Mouse (Mus musculus): ENCODE results near the gene Pdss2. TPM values are rescaled to one million over a fixed set of nuclear protein-coding genes. Genes with fewer than 3 reads are reported as not detected.

Gene Pdss2
- polyA plus RNA-seq, 1 experiment from 2014 or later, result 15.1 TPM

DNA sequence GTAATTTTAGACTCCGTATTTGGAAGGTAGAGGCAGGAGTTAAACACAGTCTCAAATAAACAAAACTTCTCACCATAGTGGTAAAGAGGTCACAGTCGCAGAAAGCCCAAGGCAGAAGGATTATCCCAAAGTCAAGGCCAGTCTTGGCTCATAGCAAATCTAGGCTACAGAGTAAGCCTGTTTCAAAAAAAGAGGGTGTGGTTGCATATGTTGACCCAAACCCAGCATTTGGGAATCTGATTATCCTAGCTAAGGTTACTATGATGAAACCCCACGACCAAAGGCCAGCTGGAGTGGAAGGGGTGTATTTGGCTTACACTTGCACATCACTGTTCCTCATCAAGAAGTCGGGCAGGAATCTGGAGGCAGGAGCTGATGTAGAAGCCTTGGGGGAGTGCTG is 267.0 kb downstream of the Pdss2 start:
- no peak overlapping the region for H3K9ac ChIP-seq (ENCODE audit: low read length)
- H3K27ac ChIP-seq (ENCODE audit: low read depth, low read length), result no peak overlapping the region
- H3K4me2 ChIP-seq (ENCODE audit: low read depth, low read length, severe bottlenecking), result no peak overlapping the region
- H3K4me1 ChIP-seq (replicated peaks; ENCODE audit: control insufficient read depth, insufficient read depth, low read length), result peaks cover 5% of the 10 kb centered on the region; the same call in 1 of the 2 replicates
- DNase-seq (ENCODE audit: low spot score) (no peak), ATAC-seq (replicated peaks; ENCODE audit: low FRiP score) (no peak)
- H3K36me3 ChIP-seq (ENCODE audit: control insufficient read depth, insufficient read depth, low read length), result no peaks in the 10 kb centered on the region
- WGBS, result 85% methylated on average over 4 of the region's 4 CpGs
- no peaks in the 10 kb centered on the region for H3K9me3 ChIP-seq (ENCODE audit: control insufficient read depth, low read length)
- H3K27me3 ChIP-seq (ENCODE audit: control insufficient read depth, insufficient read depth, low read length), result no peaks in the 10 kb centered on the region
- no peak overlapping the region for H3K4me3 ChIP-seq (ENCODE audit: low read depth, low read length)

DNA sequence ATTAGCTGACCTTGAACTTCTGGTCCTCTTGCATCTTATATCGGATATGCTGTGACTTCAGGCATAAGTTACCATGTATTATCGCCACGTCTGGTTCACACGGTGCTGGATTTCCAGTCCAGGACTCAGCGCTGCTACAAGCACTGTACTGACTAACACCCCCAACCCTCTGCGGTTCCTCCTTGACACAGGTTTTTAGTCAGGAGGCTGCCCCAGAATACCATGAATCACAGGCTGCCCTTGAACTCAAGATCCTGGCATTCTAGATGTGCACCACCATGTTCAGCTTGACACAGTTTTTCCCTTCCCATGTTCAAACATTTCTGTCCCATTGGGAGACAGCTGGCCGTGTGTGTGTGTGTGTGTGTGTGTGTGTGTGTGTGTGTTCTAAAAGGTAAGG is 267.9 kb downstream of the Pdss2 start:
- Histone ChIP-seq H3K36me3 (ENCODE audit: control insufficient read depth, insufficient read depth, low read length) (no peaks in the 10 kb centered on the region), H3K9me3 (ENCODE audit: control insufficient read depth, low read length) (no peaks in the 10 kb centered on the region), H3K4me1 (replicated peaks; ENCODE audit: control insufficient read depth, insufficient read depth, low read length) (no peaks in the 10 kb centered on the region), H3K4me2 (ENCODE audit: low read depth, low read length, severe bottlenecking) (no peak overlapping the region), H3K27ac (ENCODE audit: low read depth, low read length) (no peak overlapping the region), H3K4me3 (ENCODE audit: low read depth, low read length) (no peak overlapping the region), H3K9ac (ENCODE audit: low read length) (no peak overlapping the region), H3K27me3 (ENCODE audit: control insufficient read depth, insufficient read depth, low read length) (no peaks in the 10 kb centered on the region)
- no peak for ATAC-seq (replicated peaks; ENCODE audit: low FRiP score)
- WGBS, result 92% methylated on average over 7 of the region's 7 CpGs
- DNase-seq (ENCODE audit: low spot score), result no peak

DNA sequence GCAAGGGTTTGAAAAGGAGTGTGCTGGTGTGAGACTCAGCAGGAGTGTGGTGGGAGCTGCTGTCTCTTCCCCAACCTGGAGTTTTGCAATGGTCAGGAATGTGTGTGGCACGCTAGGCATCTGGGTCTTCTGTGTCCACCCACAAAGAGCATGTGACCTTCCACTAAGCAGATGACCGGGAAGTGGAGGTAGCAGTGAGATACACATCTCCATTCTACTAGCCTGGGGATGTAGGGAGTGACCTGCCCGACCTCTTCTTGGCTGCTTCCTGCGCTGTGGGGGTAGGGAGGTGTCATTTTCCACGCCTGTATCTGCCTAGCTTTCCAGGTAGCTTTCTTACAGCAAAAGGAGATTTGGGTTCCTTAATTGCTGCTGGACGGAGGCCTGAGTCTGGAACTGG is 268.3 kb downstream of the Pdss2 start:
- ATAC-seq (replicated peaks; ENCODE audit: low FRiP score) (no peak), DNase-seq (ENCODE audit: low spot score) (no peak)
- no peak overlapping the region for H3K27ac ChIP-seq (ENCODE audit: low read depth, low read length)
- H3K9ac ChIP-seq (ENCODE audit: low read length), result no peak overlapping the region
- H3K4me3 ChIP-seq (ENCODE audit: low read depth, low read length), result no peak overlapping the region
- no peak overlapping the region for H3K4me2 ChIP-seq (ENCODE audit: low read depth, low read length, severe bottlenecking)
- 64% methylated on average over 6 of the region's 6 CpGs for WGBS
- H3K4me1 ChIP-seq (replicated peaks; ENCODE audit: control insufficient read depth, insufficient read depth, low read length), result no peaks in the 10 kb centered on the region
- H3K27me3 ChIP-seq (ENCODE audit: control insufficient read depth, insufficient read depth, low read length), result no peaks in the 10 kb centered on the region
- no peaks in the 10 kb centered on the region for H3K9me3 ChIP-seq (ENCODE audit: control insufficient read depth, low read length)
- H3K36me3 ChIP-seq (ENCODE audit: control insufficient read depth, insufficient read depth, low read length), result no peaks in the 10 kb centered on the region

DNA sequence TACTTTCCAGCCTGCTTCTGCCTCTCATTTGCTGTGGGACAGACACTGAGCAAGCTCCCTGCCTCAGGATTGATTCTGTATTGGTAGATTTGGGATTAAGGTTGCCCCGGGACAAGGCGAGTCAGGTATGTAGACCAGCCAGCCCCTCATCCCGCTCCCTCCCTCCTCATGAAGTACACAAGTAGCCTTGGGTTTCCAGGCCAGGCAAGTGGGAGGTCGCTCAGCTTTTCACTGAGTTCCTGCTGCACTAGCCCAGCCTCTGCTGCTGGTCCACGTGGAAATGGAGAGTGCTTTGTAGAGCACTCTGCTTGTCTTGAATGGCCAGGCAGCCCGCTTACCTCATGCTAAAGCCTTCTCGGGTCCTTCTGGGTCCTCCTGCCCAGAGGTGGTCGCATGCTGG is 268.7 kb downstream of the Pdss2 start:
- no peak overlapping the region for H3K27ac ChIP-seq (ENCODE audit: low read depth, low read length)
- peaks cover under 1% of the 10 kb centered on the region for H3K36me3 ChIP-seq (ENCODE audit: control insufficient read depth, insufficient read depth, low read length)
- H3K27me3 ChIP-seq (ENCODE audit: control insufficient read depth, insufficient read depth, low read length), result no peaks in the 10 kb centered on the region
- H3K4me2 ChIP-seq (ENCODE audit: low read depth, low read length, severe bottlenecking), result no peak overlapping the region
- H3K9ac ChIP-seq (ENCODE audit: low read length), result no peak overlapping the region
- 78% methylated on average over 8 of the region's 8 CpGs for WGBS
- no peaks in the 10 kb centered on the region for H3K4me1 ChIP-seq (replicated peaks; ENCODE audit: control insufficient read depth, insufficient read depth, low read length)
- no peaks in the 10 kb centered on the region for H3K9me3 ChIP-seq (ENCODE audit: control insufficient read depth, low read length)
- H3K4me3 ChIP-seq (ENCODE audit: low read depth, low read length), result no peak overlapping the region
- DNase-seq (ENCODE audit: low spot score) (no peak), ATAC-seq (replicated peaks; ENCODE audit: low FRiP score) (no peak)

DNA sequence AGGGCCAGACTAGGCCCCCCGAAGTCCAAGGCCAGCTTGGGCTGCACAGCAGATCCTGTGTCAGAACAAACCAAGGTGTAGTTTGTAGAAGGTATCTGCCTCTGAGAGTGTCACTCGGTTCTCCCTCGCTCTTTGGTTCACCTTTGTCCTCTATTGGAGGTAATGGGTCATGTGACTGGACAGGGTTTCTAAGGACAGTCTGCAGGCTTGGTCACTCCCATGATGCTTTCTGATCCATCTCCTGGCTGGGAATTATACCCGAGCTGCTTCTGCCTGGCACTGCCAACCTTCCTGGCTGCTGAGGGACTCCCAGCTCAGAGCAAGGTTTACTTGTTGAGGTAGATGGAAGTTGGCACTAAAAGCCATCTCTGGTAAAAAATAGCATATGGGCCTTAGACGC is 269.6 kb downstream of the Pdss2 start:
- DNase-seq (ENCODE audit: low spot score), result no peak
- Histone ChIP-seq H3K9ac (ENCODE audit: low read length) (no peak overlapping the region), H3K27me3 (ENCODE audit: control insufficient read depth, insufficient read depth, low read length) (no peaks in the 10 kb centered on the region), H3K27ac (ENCODE audit: low read depth, low read length) (no peak overlapping the region), H3K36me3 (ENCODE audit: control insufficient read depth, insufficient read depth, low read length) (peaks cover 3% of the 10 kb centered on the region), H3K9me3 (ENCODE audit: control insufficient read depth, low read length) (no peaks in the 10 kb centered on the region), H3K4me1 (replicated peaks; ENCODE audit: control insufficient read depth, insufficient read depth, low read length) (no peaks in the 10 kb centered on the region), H3K4me2 (ENCODE audit: low read depth, low read length, severe bottlenecking) (no peak overlapping the region), H3K4me3 (ENCODE audit: low read depth, low read length) (no peak overlapping the region)
- no peak for ATAC-seq (replicated peaks; ENCODE audit: low FRiP score)
- 91% methylated on average over 5 of the region's 5 CpGs for WGBS

DNA sequence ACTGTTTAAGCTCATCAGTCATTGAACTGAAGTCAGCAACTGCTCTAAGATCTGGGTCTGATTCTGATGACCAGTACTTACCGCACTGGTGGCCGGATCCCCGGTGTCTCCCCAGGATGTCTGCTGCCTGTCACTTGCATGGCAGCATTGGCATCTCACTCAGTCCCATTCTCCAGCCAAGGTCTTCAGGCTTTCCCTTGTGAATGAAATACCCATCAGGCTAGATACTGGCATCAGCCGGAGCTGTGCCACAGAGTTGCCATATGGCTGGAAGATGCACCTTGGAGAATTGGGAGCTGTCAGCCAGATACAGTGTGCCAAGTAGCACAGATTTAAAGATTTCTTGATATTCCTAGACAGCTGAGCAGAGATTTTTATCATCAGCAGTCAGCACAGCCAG is 281.3 kb downstream of the Pdss2 start:
- Histone ChIP-seq H3K4me2 (ENCODE audit: low read depth, low read length, severe bottlenecking) (no peak overlapping the region), H3K27ac (ENCODE audit: low read depth, low read length) (no peak overlapping the region), H3K36me3 (ENCODE audit: control insufficient read depth, insufficient read depth, low read length) (peaks cover 7% of the 10 kb centered on the region; the same call in 1 of the 2 replicates), H3K4me3 (ENCODE audit: low read depth, low read length) (no peak overlapping the region), H3K27me3 (ENCODE audit: control insufficient read depth, insufficient read depth, low read length) (no peaks in the 10 kb centered on the region), H3K9me3 (ENCODE audit: control insufficient read depth, low read length) (no peaks in the 10 kb centered on the region), H3K9ac (ENCODE audit: low read length) (no peak overlapping the region), H3K4me1 (replicated peaks; ENCODE audit: control insufficient read depth, insufficient read depth, low read length) (no peaks in the 10 kb centered on the region)
- DNase-seq (ENCODE audit: low spot score) (no peak), ATAC-seq (replicated peaks; ENCODE audit: low FRiP score) (no peak)
- WGBS, result 93% methylated on average over 4 of the region's 4 CpGs

DNA sequence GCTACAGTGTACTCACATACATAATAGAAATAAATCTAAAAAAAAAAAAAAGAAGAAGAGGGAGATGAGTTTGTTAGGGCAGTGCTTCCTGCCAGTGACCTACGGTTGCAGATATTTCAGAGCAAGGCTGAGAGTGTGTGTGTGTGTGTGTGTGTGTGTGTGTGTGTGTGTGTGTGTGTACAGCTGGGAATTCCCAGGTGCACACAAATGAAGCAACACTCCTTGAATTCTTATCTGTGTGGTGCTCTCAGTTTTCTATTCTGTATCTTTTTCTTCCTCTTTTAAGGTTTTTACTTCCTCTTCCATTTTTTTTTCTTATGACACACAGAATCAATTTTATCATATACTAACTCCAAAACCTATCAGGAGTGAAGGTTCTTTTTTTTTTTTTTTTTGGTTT is 283.0 kb downstream of the Pdss2 start:
- Histone ChIP-seq H3K27ac (ENCODE audit: low read depth, low read length) (no peak overlapping the region), H3K27me3 (ENCODE audit: control insufficient read depth, insufficient read depth, low read length) (no peaks in the 10 kb centered on the region), H3K9me3 (ENCODE audit: control insufficient read depth, low read length) (no peaks in the 10 kb centered on the region), H3K4me2 (ENCODE audit: low read depth, low read length, severe bottlenecking) (no peak overlapping the region), H3K4me3 (ENCODE audit: low read depth, low read length) (no peak overlapping the region), H3K4me1 (replicated peaks; ENCODE audit: control insufficient read depth, insufficient read depth, low read length) (no peaks in the 10 kb centered on the region), H3K9ac (ENCODE audit: low read length) (no peak overlapping the region), H3K36me3 (ENCODE audit: control insufficient read depth, insufficient read depth, low read length) (no peaks in the 10 kb centered on the region; the same call in 1 of the 2 replicates)
- ATAC-seq (replicated peaks; ENCODE audit: low FRiP score) (no peak), DNase-seq (ENCODE audit: low spot score) (no peak)
- WGBS, result 89% methylated on average over 1 of the region's 1 CpGs

DNA sequence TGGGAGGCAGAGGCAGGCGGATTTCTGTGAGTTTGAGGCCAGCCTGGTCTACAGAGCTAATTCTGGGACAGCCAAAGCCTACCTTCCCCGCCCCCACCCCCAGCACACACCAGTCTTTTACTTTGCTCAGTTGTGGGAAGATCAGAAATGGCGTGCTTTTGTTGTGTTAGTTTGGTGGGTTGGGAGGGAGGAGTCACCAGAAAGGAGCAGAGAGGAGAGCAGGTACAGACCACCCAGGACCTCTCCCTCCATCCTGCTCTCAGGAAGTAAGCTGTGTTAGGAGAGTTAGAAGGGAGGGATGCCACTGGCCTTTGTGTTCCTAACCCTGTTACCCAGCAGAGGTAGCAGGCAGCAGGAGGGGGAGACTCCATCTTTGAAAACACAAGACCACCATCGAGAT is 285.8 kb downstream of the Pdss2 start:
- no peak overlapping the region for H3K4me2 ChIP-seq (ENCODE audit: low read depth, low read length, severe bottlenecking)
- no peaks in the 10 kb centered on the region for H3K4me1 ChIP-seq (replicated peaks; ENCODE audit: control insufficient read depth, insufficient read depth, low read length)
- DNase-seq (ENCODE audit: low spot score), result no peak
- H3K4me3 ChIP-seq (ENCODE audit: low read depth, low read length), result no peak overlapping the region
- H3K9me3 ChIP-seq (ENCODE audit: control insufficient read depth, low read length), result no peaks in the 10 kb centered on the region
- WGBS, result 81% methylated on average over 4 of the region's 4 CpGs
- H3K36me3 ChIP-seq (ENCODE audit: control insufficient read depth, insufficient read depth, low read length), result peaks cover 6% of the 10 kb centered on the region; the same call in 1 of the 2 replicates
- no peak overlapping the region for H3K9ac ChIP-seq (ENCODE audit: low read length)
- no peak for ATAC-seq (replicated peaks; ENCODE audit: low FRiP score)
- H3K27me3 ChIP-seq (ENCODE audit: control insufficient read depth, insufficient read depth, low read length), result no peaks in the 10 kb centered on the region
- no peak overlapping the region for H3K27ac ChIP-seq (ENCODE audit: low read depth, low read length)

DNA sequence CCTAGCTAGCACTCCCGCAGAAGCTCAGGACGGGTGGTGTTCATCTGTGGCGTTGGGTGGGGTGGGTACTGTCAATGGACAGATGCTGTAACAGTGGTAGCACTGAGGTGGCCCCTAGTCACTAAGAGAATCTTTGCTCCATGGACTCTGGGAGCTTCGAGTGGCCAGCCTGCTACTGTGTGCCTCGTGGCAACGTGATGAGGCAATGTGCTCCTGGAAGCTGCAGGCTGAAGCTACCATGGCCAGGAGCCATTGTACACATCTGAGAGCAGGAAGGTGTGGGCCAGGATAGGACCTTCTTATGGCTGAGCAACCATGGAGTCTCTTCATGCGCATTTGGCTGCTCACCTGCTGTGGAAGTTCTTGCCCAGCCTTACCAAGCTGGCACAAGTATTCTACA is 287.9 kb downstream of the Pdss2 start:
- WGBS, result 92% methylated on average over 7 of the region's 7 CpGs
- Histone ChIP-seq H3K36me3 (ENCODE audit: control insufficient read depth, insufficient read depth, low read length) (peaks cover 6% of the 10 kb centered on the region; the same call in 1 of the 2 replicates), H3K4me3 (ENCODE audit: low read depth, low read length) (no peak overlapping the region), H3K9me3 (ENCODE audit: control insufficient read depth, low read length) (no peaks in the 10 kb centered on the region), H3K27me3 (ENCODE audit: control insufficient read depth, insufficient read depth, low read length) (no peaks in the 10 kb centered on the region), H3K4me2 (ENCODE audit: low read depth, low read length, severe bottlenecking) (no peak overlapping the region), H3K9ac (ENCODE audit: low read length) (no peak overlapping the region), H3K4me1 (replicated peaks; ENCODE audit: control insufficient read depth, insufficient read depth, low read length) (no peaks in the 10 kb centered on the region), H3K27ac (ENCODE audit: low read depth, low read length) (no peak overlapping the region)
- ATAC-seq (replicated peaks; ENCODE audit: low FRiP score) (no peak), DNase-seq (ENCODE audit: low spot score) (no peak)
